Mouse (Mus musculus) Muller cell, postnatal 12 days (primary cell): ENCODE measurements at regions not wholly inside any gene's neighbourhood (a gene's known extent, or its start where the extent isn't known, plus 50 kb on each side); places are given as distances from the start of the nearest gene placed in this dataset.
A peak's percentile ranks its signal among the peaks of the same experiment; 100 is the strongest.

Experiments
- DNase-seq: peaks from one replicate; pipeline ENCODE4 v3.0.0-alpha.2; 2015; ENCODE audit errors: inconsistent ontology term

- DNase-seq = peak; percentile 22
Measured at GRCm38 (mm10) chr2:45751746-45752145, 634.6 kb upstream of the Zeb2 start.

- peak; percentile 15 for DNase-seq
Measured at GRCm38 (mm10) chr2:45749379-45749778, 632.2 kb upstream of the Zeb2 start.

GRCm38 (mm10) chr2:45747263-45748236 is 630.4 kb upstream of the Zeb2 start:
- DNase-seq = no peak

DNA sequence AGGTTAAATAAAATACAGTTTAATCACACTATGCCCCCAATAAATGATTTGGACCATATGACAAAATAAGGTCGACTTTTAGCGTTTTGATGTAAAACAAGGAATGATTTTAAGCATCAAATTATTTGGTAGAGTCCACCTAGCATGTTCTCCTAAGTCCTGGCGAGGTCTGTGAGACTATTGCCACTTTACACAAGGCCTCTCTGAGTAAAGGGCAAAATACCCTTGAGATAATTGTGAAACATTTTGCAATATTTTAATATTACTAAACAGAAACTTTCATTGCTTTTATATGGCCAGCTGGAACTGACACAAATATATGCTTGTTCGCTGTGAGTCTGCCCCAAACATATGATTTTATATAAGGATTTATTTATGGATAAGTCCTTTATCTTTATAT is 629.4 kb upstream of the Zeb2 start:
- no peak for DNase-seq

DNA sequence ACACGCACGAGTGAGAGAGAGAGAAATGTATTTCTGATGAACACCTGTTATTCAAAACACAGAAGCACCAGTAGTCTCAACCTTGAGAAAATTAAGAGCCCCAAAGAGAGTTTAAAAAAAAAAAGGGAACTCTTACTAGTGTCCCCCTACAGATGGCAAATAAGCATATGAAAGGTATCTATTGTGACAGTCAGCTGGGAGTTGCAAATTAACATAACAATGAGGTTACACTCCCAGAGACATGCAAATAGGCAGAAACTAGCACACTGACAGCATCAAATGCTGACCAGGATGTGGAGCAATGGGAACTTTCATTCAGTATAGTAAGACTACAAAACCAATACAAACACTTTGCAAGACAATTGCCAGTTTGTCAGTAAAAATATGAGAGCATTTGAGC is 619.1 kb upstream of the Zeb2 start:
- DNase-seq = no peak

GRCm38 (mm10) chr2:45713997-45714396 is 596.8 kb upstream of the Zeb2 start:
- DNase-seq = no peak

DNA sequence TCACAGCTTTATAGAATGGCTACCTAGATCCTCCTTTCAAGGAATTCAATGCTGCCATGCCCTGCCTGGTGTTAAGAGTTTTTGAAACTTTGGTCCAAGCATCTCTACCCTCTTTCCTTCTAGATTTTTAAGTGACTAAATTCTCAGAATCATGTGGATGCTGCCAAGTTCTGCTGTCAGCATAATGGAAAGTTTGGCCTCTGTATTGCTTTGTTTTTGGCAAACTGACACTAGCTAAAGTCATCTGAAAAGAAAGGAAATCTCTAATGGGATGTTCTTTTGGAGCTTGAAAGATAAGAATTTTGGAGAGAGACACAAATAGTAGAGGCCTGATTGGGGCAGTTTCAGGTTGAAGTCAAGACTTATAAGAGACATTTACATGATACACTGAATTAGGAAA is 589.8 kb upstream of the Zeb2 start:
- DNase-seq = no peak

DNA sequence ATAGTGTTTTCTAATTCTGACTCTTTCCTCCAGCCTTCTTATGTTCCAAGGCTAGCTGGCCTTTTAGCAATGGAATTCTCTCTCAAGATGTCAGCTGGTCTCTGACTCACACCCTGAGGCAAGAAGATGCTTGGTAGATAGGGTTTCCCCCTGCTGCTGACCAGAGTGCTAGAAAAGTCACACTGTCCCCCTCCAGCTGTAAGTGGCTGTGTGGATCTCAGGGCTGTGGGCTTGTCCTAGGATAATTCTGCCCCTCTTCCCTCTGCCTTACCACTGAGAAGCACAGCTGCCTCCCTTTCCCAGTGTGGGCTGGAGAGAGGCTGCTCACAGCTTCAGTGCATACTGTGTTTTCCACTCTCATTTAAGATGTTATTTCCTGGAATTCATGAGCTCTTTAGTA is 585.3 kb upstream of the Zeb2 start:
- DNase-seq = no peak

- DNase-seq = no peak
Measured at GRCm38 (mm10) chr2:45700578-45700977, 583.4 kb upstream of the Zeb2 start.

DNA sequence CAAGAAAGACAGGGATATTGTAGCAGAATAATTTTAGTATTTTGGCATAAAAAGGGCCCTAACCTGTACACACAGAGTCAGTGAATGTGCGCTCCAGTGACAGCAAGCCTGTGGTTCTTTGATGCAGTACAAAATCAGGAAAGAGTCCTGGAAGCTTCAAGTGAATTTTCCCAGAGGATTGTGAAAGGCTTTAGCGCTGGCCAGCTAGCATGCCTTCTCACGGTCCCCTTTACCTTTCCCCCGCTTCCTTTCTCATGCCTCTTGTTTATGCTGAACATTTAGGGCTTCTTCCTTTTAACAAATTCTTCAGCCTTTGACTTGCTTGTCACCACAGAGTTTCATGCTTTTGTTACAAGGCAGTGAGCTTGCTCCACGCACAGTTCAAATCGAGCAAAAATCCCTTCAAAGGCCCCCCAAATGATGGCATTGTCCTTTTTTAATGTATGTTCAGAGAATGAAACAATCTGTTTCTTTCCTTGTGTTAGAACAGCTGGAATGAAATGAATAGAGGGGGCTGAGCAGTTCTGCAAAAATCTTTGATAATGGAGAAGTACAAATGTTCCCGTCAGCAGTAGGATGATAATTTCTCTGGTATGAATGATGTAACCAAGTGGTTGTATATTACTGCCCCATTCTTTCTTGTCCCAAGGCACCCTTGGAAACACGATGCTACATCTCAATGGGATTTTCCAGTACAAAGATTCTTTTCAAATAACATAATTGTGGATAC is 576.3 kb upstream of the Zeb2 start:
- DNase-seq = peak; percentile 20

GRCm38 (mm10) chr2:45692819-45693218 is 575.6 kb upstream of the Zeb2 start:
- no peak for DNase-seq

- peak; percentile 70 for DNase-seq
Measured at GRCm38 (mm10) chr2:45688996-45689395, 571.8 kb upstream of the Zeb2 start.

DNA sequence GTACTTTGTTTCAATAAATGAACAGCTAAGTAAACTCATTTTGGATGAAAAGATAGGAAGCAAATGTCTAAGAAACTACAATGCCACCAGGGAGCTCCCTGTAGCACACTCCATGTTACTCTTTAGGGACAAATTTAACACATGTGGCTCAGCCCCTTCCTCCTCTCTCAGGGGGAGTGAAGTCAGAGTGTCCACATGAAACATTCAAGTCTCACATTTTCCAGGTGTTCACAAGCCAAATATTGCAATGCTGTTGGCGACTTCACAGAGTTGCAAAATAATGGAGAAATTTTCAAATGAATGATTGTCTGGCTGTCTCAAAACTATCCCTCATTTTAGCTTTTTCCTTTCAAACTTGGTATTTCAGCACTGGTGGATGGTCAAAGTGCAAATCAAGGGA is 564.1 kb upstream of the Zeb2 start:
- no peak for DNase-seq

- no peak for DNase-seq
Measured at GRCm38 (mm10) chr2:45679101-45679895, 562.1 kb upstream of the Zeb2 start.

DNA sequence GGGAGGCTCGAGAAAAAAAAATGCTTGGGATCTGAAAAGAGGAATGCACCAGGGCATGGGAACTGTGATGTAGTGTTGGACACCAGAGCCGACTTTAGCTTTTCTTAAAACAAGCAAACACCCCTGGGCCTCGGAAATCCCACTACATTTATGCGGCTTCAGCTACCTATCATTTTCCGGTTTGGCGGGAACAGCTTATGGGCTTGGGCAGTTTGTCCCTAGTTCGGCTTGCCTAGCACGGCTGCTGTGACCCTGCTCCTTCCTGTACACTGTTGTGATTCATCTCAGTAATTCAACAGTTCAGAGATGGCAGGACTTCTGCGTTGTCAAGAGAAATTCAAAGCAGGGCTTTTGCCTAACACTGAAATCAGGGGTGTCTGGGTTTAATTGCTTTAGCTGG is 561.5 kb upstream of the Zeb2 start:
- peak; percentile 7 for DNase-seq

GRCm38 (mm10) chr2:45675776-45676175 is 558.6 kb upstream of the Zeb2 start:
- DNase-seq = no peak

GRCm38 (mm10) chr2:45656011-45656410 is 538.8 kb upstream of the Zeb2 start:
- peak; percentile 12 for DNase-seq

- no peak for DNase-seq
Measured at GRCm38 (mm10) chr2:45654693-45655092, 537.5 kb upstream of the Zeb2 start.

- no peak for DNase-seq
Measured at GRCm38 (mm10) chr2:45652977-45653376, 535.8 kb upstream of the Zeb2 start.

- no peak for DNase-seq
Measured at GRCm38 (mm10) chr2:45650271-45650985, 533.2 kb upstream of the Zeb2 start.

DNA sequence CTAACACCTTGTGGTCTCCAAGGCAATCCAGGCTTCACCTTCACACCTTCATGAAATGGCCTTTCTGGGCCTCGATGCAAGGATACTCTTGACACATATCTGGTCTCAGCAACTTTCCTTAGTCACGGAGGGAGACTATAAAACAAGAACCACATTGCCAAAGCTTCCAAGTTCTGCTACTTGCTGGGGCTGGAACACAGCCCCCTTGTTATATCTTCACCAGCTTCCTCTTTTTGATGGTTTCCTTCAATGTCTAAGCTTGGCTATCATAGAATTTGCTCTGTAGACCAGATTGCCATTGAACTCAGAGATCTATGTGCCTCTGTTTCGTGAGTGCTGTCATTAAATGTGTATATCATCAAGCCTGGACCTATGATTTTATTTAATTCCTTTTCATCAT is 530.7 kb upstream of the Zeb2 start:
- no peak for DNase-seq
